Mouse (Mus musculus) skeletal muscle tissue, adult 2 months (tissue): Measurements from ENCODE around the gene Rps6kb2.

Experiments
- DNase-seq: peaks from one replicate; pipeline ENCODE4 v3.0.0-alpha.2; 2012; ENCODE audit warnings: low read depth, low spot score

Gene Rps6kb2

DNA sequence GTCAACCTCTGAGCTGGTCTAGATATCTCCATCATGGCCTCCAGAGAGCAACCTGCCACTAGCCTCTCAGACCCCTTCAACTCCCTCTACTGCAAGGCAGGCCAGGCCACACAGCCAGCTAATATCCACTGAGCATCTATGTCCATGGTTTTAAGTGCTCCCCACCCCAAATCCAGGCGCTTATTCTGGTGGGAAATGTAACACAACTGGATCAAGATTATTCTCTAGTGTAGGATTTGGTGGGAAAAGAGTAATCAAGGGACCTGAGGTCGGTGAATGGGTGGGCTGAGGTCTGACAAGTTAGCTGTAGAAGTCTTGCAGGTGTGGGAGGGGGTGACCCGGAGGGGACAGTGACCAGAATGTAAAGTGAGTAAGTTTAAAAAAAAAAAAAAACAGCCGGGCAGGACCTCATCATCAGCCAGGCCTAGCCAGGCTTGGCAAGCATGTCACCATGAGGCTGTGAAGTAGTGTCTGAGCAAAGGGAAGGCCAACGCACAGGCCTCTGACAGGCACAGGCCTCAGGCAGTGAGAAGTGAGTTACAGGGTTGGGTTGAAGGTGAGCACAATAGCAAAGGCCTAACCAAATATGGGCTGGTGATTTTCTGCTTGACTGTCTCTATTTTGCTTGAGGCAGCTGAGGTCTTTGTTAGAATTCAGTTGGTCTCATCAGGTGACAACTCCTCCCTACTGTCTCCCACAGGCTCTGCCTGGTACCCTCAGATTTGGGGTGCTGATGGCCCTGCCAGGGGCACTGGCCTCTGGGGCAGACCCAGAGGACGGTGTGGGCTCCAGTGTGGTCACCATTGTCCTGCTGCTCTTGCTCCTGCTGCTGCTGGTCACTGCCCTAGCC lies 7.7 kb downstream of the Rps6kb2 start:
- DNase-seq, result no peak

DNA sequence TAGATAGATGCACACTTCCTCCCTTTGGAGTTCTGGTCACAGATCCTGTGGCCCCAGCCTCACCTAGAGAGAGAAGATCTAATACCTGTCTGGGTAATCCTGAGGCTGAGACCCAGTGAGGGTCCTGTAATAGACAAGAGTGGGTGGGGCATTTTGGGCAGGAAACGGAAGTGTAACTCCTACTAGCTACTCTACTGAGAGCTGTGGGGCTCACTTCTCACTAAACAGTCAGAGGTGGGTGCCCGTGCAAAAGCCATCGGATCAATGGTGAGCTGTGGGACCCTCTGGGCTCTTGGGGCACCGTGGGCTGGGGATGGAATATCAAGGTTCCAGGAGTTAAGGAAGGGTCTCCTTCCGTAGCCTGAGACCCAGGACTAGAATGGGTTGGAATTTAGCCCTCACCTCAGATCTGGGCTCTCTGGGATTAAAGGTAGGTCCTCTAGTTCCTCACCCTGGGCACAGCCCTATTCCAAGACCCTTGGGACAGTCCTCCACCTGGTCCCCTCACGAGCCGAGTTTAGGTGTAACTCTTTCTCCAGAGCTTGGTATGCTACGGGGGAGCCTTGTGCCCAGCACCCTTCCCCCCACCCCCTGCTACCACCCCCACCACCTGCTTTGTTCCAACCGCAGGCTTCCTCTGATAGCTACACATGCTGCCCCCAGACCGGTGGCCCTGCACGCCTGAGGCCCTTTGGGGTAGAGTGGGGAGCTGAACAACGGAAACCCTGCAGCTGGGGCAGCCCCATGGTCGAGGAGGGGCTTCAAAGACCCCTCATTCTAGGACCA lies 8.5 kb downstream of the Rps6kb2 start:
- no peak for DNase-seq

DNA sequence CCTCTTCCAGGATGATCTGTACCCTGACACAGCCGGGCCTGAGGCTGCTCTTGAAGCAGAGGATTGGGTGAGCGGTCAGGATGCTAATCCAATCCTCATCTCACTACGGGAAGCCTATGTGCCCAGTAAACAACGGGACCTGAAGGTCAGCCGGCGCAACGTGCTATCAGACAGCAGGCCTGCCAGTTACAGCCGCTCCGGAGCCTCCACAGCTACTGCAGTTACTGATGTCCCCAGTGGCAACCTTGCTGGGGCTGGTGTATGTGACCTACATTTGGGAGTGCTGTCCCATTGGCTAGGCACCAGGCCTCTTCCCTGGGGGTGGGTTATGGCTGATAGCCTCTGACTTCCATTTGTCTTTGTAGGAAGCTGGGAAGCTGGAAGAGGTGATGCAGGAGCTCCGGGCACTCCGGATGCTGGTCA lies 9.9 kb downstream of the Rps6kb2 start, which contains the start of gene Ptprcap:
Ptprcap (plus strand) TSS at position 373 of the 423 bp plus-strand sequence.
- no peak for DNase-seq

DNA sequence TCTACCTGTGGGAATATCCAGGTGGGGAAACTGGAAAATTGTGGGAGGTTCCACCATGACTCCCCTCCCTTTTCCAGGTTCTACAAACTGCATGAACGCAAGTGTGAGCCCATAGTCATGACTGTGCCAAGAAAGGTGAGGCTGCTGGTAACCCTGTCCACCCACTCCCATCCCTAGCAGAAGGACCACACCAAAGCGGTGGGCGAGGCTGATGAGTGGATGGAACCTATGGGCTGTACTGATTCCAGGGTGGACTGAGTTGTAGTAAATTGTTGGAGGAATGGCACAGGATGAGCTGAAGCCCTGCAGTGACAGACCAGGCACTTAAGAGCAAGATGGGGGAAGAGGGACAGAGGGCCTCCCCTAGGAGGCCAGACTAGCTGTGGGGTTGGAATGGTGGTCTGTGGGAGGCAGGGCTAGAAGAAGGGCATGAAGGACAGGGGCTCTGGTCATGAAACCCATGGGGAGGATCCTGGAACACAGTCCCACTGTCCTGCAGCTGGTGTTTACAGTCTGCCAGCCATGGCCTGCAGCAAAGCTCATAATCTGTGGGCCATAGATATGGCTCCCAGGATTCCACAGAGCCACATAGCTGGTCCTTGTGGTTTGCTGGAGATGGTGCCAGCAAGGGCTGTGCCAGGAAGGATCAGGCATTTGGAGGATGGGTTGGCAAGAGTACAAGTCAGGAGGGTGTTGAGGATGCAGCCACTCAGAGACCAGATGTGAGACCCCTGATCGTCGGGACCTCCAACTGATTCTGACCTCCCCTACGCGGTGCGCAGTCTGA lies 10.5 kb downstream of the Rps6kb2 start:
- no peak for DNase-seq

DNA sequence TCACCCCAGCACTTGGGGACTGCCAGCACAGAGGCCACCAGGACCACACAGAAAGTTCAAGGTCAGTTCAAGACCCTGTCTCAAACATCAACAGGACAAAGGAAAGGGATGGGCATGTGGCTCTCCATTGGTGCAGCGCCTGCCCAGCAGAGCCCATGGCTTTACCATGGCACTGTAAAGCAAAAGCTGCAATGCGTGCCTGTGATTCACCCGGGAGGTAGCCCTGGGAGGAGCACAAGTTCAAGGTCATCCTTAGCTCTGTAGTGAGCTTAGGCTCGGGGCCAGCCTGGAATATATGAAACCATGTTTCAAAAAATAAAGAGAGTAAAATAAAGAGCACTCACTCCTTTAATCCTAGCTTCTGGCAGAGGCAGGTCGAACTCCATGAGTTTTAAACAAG lies 11.3 kb downstream of the Rps6kb2 start:
- no peak for DNase-seq

DNA sequence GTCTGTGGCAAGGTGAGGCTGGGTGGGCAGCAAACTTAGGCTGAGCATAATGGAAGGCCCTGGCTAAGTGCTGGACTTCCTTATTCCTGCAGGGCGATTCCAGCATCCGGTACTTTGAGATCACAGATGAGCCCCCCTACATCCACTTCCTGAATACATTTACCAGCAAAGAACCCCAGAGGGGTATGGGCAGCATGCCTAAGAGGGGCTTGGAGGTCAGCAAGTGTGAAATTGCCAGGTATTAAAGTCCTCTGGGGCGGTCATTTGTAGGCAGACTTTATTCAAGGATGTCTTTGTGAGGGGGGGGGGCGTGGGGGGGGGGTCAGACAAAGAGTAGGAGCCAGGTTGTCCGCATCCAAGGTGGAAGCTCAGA lies 11.7 kb downstream of the Rps6kb2 start:
- no peak for DNase-seq

DNA sequence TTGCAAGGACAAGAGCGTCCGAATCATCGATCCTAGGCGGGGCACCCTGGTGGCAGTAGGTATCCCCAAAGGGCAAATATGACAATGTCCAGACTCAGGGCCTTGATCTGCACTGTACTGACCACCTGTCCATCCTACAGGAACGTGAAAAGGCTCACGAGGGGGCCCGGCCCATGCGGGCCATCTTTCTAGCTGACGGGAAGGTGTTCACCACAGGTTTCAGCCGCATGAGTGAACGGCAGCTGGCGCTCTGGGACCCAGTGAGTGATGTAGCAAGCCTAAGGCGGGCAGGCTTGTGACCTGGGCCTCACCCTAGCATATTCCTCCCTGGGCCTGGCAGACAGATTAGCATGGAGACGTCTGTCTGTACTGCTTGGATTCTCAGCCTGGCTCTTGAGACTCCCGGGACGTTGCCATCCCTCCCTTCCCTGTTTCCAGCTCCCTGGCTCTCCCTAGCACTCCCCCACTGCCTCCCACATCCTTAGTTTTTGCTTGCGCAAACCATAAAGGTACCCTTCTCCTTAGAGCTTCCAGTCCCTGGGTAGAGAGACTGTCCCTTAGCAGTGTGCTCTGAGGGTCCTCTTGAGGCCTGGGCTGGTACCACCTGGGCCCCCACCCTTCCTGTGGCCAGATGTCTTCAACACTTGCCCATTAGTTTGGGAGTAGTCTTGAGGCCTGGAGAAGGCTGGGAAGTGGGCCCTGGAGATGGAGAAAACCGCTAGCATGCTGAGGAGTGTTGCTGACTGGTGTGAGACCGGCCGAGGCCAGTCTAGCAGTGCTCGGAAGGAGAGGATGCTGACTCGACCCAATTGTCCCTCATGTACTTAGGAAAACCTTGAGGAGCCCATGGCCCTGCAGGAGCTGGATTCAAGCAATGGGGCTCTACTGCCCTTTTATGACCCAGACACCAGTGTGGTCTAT lies 12.3 kb downstream of the Rps6kb2 start:
- DNase-seq, result no peak

DNA sequence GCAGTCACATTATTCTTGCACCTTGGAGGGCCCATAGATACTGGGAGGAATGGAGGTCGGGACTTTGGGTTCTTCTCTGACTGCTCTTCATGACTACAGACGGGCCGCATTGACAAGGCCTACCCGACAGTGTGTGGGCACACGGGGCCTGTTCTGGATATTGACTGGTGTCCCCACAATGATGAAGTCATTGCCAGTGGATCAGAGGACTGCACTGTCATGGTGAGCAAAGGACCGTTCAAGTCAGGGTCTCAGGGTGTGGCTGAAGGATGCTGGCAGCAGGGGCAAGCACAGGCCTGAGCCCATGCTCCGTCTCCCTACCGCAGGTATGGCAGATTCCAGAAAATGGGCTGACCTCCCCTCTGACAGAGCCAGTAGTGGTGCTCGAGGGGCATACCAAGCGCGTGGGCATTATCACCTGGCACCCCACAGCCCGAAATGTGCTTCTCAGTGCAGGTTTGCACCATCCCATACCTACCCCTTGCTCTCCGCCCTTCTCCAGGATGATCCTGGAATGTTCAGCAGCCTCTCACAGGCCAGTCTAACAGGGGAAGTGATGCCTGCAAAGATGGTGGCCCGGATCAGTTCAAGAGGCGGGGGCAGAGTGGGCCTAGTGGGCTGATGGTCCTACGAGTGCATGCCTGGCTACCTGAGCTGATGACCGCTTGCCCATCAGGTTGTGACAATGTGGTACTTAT lies 13.2 kb downstream of the Rps6kb2 start:
- DNase-seq, result no peak

DNA sequence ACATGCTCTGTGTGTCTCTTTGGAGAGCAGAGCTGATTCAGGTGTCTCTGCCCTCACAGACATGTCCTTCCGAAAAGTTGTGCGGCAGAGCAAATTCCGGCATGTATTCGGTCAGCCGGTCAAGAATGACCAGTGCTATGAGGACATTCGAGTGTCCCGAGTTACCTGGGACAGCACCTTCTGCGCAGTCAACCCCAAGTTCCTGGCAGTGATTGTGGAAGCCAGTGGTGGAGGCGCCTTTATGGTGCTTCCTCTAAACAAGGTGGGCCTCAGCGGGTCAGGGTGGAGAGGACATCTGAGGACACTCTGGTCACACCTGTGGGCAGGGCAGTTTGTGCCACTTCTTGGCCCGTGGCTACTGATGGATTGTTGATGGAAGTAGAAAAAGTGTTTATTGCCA lies 13.9 kb downstream of the Rps6kb2 start:
- no peak for DNase-seq

DNA sequence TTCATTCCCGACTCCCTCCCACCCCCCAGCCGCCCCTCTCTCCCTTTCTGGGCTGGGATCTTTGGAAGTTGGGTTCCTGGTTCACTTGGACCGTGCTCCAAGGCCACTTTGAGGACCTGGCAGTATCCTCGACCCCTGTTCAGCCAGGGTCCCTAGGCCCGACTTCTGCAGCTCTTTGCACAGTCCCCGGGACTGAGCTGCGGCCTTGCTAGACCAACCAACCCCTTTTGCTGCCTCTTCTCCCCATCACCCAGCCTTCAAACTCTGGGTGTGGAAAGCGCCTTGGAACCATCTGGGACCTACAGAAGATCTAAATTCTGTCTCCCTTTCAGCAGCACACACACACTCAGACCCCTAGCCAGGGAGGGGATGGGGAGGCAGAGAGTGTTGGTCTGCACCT lies 14.3 kb downstream of the Rps6kb2 start:
- no peak for DNase-seq

DNA sequence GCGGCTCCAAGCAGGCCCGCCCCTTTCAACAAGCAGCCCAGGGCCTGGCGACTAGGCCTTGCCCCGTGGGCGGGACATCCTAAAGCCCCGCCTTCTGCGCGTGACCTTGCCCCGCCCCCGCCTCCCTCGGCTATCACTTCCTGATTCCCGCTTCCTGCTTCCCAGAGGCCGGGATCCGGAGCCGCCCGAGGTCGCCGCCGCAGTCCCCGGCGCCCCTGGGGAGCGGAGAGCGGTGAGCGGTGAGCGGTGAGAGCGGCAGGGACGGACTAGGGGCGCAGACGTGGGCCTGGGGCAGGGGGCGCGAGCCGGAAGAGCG lies 14.7 kb downstream of the Rps6kb2 start, which contains the start of gene Coro1b:
Coro1b (plus strand) TSS at position 129 of the 316 bp plus-strand sequence.
- DNase-seq, result peak; percentile 92

DNA sequence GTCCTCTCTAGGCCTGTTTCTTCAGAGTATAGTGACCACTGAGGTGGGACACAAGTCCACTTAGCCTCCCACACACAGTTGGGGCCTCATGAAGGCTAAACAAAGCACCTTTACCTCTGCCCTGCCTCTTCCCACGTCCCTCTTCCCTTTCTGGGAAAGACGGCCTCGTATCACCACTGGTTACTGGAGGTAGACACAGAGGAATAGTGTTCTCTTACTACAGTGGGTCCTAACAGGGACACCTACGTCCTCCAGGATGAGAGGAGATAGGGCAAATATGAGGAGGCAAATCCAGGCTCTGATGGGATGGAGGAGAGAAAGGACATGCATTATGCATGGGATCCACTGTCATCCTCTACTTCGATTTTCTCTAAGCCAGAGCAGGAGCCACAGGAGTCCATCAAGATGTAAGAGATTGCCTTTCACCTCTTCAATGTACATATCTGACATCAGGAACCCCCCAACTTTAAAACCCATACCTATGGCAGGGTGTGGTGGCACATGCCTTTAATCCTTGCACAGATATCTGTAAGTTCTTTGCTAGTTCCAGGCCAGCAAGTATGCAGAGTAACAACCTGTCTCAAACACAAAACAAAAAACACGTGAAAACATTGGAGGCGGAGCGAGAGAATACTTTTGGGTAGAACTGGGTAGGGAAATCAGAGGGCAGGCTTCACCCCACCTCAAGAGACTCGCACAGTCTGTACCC lies 15.2 kb downstream of the Rps6kb2 start:
- DNase-seq, result no peak

DNA sequence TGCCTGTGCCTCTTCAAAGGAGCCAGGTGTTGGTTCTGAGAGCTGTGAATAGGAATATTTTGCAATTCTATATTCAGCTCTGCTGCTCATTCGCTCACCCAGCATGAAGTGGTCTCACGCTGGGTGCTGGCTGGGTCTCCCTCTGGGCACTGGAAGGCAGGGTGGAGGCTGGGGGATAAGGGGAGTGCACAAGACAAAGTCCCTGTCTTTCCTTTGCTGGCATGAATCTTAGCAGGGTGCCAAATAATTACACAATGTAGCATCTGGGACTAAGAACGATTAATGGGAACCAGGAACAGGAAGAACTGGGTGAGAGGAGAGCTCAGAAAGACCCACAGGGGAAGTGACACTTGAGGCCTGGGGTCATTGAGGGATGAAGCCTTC lies 16.1 kb downstream of the Rps6kb2 start:
- no peak for DNase-seq

DNA sequence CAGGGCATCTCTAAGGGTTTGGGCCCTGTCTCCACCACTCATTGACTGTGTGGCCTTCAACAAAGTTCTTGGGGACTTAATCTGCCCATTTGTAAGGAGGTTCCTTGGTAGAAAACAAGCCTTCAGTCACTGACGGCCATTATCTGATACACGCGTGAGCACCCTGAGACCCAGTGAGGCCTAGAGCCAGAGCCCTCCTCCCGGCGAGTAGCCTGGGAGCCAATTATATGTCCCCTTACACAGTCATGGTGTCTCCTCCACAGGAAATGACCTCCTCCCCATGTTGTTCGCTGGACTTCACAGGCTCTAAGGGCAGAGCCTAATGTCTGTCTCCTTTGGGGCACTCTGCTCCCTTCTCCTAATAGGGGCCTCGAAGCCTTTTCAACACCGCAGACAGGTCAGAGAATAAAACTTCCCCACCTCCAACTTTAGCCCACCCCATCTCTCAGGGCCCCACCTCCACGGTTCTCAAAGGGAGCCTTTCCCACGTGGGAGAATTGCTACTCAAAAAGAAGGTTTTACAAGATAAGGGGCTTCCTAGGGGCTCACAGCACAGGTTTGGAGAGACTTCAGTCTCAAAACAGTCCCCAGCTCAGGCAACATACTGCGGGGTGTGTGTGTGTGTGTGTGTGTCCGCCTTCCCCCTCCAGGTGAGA lies 16.7 kb downstream of the Rps6kb2 start:
- no peak for DNase-seq

DNA sequence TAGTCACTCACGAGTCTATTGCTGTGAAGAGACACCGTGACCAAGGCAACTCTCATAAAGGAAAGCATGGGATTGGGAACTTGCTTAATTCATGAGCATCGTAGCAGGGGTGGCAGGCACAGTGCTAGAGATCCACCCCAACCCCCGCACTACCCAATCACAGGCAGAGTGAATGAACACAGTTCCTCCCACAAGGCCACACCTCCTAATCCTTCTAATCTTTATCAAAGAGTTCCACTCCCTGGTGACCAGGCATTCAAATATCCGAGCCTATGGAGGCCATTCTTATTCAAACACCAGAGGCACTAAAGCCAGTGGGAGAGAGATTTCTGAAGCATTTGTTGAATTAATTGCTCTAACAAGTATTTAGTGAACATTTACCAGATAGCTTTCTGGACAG lies 17.2 kb downstream of the Rps6kb2 start:
- no peak for DNase-seq

DNA sequence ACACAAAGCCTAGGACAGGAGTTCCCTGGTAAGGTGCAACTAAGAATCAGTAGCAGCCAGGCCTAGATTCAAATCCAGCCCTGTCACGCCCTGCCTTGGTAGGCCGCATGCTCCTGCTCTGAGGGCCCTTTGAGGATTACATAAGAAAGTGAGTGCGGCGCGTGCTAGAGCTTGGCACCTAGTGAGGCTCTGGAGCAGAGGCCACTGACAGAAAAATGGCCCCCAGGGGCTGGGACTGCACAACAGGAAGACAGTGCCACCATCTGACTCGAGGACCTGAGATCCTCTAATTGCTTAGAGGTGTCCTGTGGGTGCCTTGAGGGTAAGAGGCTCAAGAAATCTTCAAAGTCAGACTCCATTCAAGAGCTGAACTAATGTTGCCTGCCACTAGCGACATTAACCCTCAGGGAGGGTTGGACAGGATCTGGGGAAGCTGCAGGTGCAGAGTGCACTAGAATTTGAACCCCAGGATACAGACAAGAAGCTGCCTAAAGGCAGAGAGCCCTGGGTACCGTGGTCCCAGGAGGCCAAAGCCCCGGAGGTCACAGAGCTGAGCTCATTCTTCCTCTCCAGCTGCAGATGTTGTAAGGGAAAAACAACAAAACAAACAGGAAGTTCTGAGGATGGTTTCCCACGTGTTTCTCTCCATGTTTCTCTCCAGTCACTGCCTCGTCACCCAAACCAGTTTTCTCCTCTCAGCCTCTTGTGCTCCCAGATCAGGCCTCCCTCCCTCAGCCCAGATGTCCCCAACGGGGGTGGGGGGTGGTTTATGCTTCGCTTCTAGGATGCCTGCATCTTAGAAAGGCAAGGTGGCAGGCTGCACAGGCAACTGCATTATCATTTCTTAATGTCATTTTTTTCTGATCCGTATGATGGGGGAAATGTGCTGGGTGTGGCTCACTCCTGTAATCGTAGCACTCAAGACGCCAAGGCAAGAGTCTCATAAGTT lies 18.3 kb downstream of the Rps6kb2 start:
- DNase-seq, result peak; percentile 53

DNA sequence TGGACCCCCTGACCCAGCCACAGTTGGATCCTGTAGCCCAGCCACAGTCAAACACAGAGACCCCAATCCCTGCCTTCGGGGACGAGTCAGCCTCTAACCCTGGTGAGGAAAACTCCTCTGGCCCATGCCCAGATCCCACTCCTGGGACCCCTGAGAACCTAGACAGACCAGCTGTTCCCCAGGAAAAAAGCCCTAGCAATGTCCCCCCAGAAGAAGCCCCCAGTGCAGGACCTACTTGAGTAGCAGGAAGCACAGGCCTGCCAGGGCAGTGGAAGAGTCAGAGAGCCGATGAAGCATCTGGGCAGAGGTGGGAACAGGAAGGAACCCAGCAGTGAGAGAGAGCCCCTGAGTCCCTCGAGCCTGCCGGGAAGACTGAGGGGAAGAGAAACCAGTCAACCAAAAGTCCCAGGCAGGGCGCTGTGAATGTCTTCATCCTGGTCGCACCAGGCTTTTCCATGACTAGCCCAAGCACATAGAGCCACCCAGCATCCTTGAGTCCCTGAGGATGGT lies 19.3 kb downstream of the Rps6kb2 start, which contains the start of gene Cabp4:
Cabp4 (minus strand) TSS at position 275 of the 510 bp plus-strand sequence.
- DNase-seq, result no peak
